Mouse (Mus musculus) spleen, adult 2 months (tissue): Measurements from ENCODE around the gene Cpm. TPM values are rescaled to one million over a fixed set of nuclear protein-coding genes. Genes with fewer than 3 reads are reported as not detected.

Experiments
- DNase-seq, 2 experiments: peaks; one replicate each; pipeline versions ENCODE4 v3.0.0 to v3.0.0-alpha.2; 2012 to 2021; ENCODE audit warnings: low spot score in 2 of 2, low read depth in 1 of 2
- H3K27ac ChIP-seq: fragments of 200-500 bp; 2 replicates; pipeline ENCODE4 v1.5.1; 2012; ENCODE audit warnings: low read length, inconsistent platforms; ENCODE audit not compliant: insufficient read depth
- H3K27me3 ChIP-seq: fragments of 200-500 bp; 2 replicates; pipeline ENCODE4 v1.6.1; 2012; ENCODE audit warnings: mild to moderate bottlenecking, moderate library complexity, low read length, inconsistent platforms; ENCODE audit not compliant: control insufficient read depth, insufficient read depth
- H3K36me3 ChIP-seq: fragments of 200-500 bp; 2 replicates; pipeline ENCODE4 v1.6.1; 2012; ENCODE audit warnings: mild to moderate bottlenecking, low read length, inconsistent platforms; ENCODE audit not compliant: control insufficient read depth, insufficient read depth
- H3K4me1 ChIP-seq: fragments of 200-500 bp; 2 replicates; pipeline ENCODE4 v1.6.1; 2011; ENCODE audit warnings: inconsistent platforms; ENCODE audit not compliant: control insufficient read depth, insufficient read depth, insufficient read length
- H3K4me3 ChIP-seq: fragments of 200-500 bp; 2 replicates; pipeline ENCODE4 v1.5.1; 2011; ENCODE audit warnings: mild to moderate bottlenecking, inconsistent platforms; ENCODE audit not compliant: insufficient read depth, insufficient read length; ENCODE audit errors: extremely low read depth
- CTCF ChIP-seq: fragments of 200-500 bp; IDR thresholded peaks from 2 replicates; pipeline ENCODE4 v1.5.1; 2011; ENCODE audit warnings: mild to moderate bottlenecking, inconsistent platforms; ENCODE audit not compliant: insufficient read depth, insufficient read length, insufficient replicate concordance; ENCODE audit errors: extremely low read depth
- POLR2A ChIP-seq: fragments of 200-500 bp; IDR thresholded peaks from 2 replicates; pipeline ENCODE4 v1.6.1; 2011; ENCODE audit warnings: low read depth, low read length, inconsistent platforms
- WGBS: fragments of 180-500 bp; shearing (Covaris S2); methylation state at CpG from one replicate; pipeline ENCODE4 v1.1.7; 2018; 5-methylcytosine and 5-hydroxymethylcytosine counted together
- polyA plus RNA-seq: library from polyadenylated mRNA; depleted of rRNA; stranded (reverse); fragments of >200 nt; gene quantifications from 2 replicates; pipeline ENCODE4 v1.2.3, GENCODE M21; 2012

The Cpm gene
- polyA plus RNA-seq, 1 experiment = 10.1 TPM

DNA sequence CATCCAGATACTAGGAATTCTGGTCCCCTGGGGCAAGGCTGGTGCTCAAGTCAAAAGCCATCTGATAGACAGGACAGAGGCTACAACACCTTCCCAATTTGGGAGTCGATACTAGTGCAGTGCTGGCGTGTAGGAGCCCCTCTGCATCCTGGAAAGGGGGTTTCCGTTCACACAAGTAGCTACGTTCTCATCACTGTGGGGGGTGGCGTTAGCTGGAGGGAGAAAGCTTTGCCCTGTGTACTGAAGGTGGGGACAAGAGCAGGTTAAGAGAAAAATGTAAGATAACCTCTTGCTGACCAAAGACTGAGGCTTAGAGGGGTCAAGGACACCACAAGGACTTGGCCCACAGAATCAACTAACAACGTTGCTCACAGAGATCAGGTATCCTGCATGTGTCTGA, 14.0 kb downstream of the Cpm start:
- TF ChIP-seq CTCF (no peak), POLR2A (no peak)
- 87% methylated on average over 6 of the region's 6 CpGs for WGBS
- H3K4me3 ChIP-seq = no peak overlapping the region
- no peak for DNase-seq
- no peak overlapping the region for H3K27ac ChIP-seq
- peaks cover 11% of the 10 kb centered on the region; the same call in 1 of the 2 replicates for H3K4me1 ChIP-seq
- no peaks in the 10 kb centered on the region for H3K36me3 ChIP-seq
- H3K27me3 ChIP-seq = no peaks in the 10 kb centered on the region

DNA sequence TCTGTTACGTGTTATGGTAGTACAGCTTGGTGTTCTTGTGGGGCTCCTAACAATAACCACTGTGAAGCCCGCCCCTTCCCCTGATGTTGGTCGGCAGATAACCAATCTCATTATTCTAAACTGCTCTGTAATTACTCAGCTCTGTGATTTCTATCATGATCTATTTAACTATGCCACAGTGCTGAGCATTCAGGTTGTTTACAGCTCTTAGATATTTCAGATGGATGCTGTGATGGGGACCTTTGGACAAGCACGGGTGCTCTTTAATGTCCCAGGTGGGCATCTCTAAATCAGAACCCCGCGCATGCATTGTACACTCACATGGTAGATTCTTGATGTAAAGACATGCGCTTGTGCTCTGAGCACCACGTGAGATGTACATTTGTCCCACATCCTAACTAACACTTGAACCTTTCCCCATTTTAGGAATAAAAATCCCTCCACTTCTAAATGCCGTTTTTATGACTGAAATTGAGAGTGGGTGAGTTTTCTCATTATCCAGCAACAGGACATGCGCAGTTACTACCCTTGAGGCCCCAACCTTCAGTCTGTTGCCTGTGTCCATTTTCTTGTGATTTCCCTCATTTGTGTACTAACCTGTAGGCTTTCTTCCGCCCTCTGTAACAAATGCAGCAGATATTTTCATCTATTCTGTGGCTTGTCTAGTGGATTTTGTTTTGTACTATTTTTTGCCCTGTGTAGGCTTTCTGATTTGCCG, 14.6 kb downstream of the Cpm start:
- H3K27ac ChIP-seq = no peak overlapping the region
- no peaks in the 10 kb centered on the region for H3K36me3 ChIP-seq
- no peaks in the 10 kb centered on the region for H3K27me3 ChIP-seq
- DNase-seq = no peak
- TF ChIP-seq CTCF (no peak), POLR2A (no peak)
- no peak overlapping the region for H3K4me3 ChIP-seq
- 89% methylated on average over 12 of the region's 12 CpGs for WGBS
- H3K4me1 ChIP-seq = peaks cover 11% of the 10 kb centered on the region; the same call in 1 of the 2 replicates

DNA sequence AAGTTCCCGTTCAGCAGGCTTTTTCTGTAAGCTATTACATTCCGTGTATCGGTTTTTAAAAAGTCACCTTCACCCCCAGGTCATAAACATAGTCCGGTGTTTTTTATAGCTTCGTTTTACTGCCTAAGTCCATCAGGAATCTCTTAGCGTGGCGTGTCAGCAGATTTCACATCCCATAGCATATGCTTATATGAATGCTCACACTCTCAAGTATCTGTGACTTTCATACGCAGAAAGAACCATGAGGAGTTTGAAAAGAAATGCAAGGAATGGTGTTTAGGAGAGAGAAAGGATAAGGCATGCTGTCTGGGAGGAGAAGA, 15.1 kb downstream of the Cpm start:
- H3K27me3 ChIP-seq = no peaks in the 10 kb centered on the region
- DNase-seq = no peak
- WGBS = 93% methylated on average over 8 of the region's 8 CpGs
- no peak overlapping the region for H3K4me3 ChIP-seq
- H3K27ac ChIP-seq = no peak overlapping the region
- peaks cover 11% of the 10 kb centered on the region; the same call in 1 of the 2 replicates for H3K4me1 ChIP-seq
- no peak for TF ChIP-seq CTCF
- no peak for TF ChIP-seq POLR2A
- H3K36me3 ChIP-seq = no peaks in the 10 kb centered on the region

DNA sequence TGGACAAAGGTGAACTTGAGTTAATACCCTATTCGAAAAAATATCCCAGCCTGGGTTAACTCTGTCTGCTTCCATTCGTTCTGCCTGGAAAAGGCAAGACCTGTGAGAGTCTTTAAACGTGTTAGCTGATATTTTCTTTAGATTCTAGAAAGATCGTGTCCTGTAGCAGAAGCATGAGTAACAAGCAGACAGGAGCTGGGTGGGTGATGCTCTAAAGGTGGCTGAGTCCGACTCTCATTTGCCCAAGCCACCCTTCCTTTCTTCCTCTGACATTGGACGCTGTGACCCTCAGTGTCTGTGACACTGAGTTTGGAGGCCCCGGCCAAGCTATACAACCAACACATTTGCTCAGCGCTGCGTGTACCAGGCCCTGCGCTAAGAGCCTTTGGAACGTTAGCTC, 15.5 kb downstream of the Cpm start:
- 95% methylated on average over 11 of the region's 11 CpGs for WGBS

DNA sequence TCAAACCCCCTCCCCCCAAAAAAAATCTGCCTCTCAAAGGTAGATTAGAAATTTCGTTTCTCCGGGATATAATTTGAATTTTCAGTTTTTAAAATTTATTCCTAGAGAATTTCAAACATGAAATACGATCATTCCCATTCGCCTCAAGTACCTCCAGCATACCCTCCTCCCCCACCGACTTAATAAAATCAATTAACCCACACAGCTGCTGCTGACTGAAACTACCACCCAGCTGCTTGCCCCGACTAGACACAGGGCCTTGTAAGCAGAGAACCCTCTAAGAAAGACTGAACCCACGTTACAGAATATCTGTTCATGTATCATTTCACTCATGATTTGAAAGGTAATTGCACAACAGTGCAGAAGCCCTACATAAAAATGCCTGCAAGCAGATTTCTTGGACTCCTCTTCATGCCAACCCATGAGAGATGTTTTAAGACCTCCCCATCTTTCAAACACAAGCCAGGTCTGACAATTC, 16.2 kb downstream of the Cpm start:
- Histone ChIP-seq H3K4me1 (peaks cover 3% of the 10 kb centered on the region; the same call in 1 of the 2 replicates), H3K4me3 (no peak overlapping the region), H3K36me3 (no peaks in the 10 kb centered on the region), H3K27ac (no peak overlapping the region), H3K27me3 (no peaks in the 10 kb centered on the region)
- no peak for TF ChIP-seq POLR2A
- no peak for TF ChIP-seq CTCF
- 90% methylated on average over 7 of the region's 7 CpGs for WGBS
- no peak for DNase-seq

More for the DNA sequence above, 15.5 kb downstream of the Cpm start:
- TF ChIP-seq POLR2A (no peak), CTCF (no peak)
- Histone ChIP-seq H3K4me1 (peaks cover 9% of the 10 kb centered on the region; the same call in 1 of the 2 replicates), H3K27ac (no peak overlapping the region), H3K4me3 (no peak overlapping the region), H3K36me3 (no peaks in the 10 kb centered on the region), H3K27me3 (no peaks in the 10 kb centered on the region)
- no peak for DNase-seq

DNA sequence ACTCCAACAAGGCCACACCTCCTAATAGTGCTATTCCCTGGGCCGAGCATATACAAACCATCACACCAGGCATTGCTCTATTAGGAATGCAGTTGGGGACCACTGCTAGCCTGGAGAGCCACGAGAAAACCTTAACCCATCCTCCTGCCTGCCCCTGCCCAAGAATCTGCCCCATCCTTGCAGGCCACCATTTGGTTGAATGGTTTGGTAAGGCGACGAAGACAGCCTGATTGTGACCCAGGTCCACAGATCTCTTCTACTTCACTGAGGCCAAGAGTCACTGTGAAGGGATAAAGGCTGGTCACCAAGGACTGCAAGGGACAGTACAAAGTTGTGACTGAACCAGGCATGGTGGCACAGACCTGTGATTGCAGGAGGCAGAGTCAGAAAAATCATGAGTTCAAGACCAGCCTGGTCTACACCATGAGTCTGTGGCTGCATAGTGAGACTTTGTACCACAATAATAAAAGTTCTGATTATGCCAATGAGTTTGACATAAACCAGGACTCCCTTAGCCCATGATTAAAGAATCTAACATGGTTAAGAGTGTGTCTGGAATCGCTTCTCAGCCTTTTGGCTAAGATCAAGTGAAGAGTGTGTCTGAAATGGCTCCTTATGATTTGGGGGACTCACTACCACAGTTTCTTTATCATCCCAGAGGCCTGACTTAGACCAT, 17.3 kb downstream of the Cpm start:
- WGBS = 91% methylated on average over 5 of the region's 5 CpGs
- TF ChIP-seq CTCF (no peak), POLR2A (no peak)
- H3K27me3 ChIP-seq = no peaks in the 10 kb centered on the region
- no peaks in the 10 kb centered on the region for H3K36me3 ChIP-seq
- no peak overlapping the region for H3K4me3 ChIP-seq
- H3K4me1 ChIP-seq = peaks cover 4% of the 10 kb centered on the region; the same call in 1 of the 2 replicates
- DNase-seq = no peak
- peak overlapping the region; percentile 31; the same call in 1 of the 2 replicates for H3K27ac ChIP-seq

DNA sequence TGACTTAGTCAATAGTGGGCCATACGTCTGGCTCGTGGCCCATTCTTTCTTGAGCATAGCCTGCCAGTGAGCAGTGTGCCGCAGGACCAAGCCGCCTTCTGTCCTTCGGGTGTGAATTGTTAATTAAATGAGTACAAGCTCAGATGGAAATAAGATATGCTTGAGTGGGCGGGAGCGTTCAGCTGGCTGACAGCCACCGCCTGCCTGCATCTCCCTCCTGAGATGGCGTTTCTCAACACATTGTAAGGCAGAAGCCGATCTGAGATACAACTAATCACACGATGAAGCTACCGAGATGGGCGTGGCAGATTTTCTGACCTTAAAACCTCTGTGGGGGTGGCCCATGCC, 17.8 kb downstream of the Cpm start:
- Histone ChIP-seq H3K4me1 (peaks cover 7% of the 10 kb centered on the region; the same call in 1 of the 2 replicates), H3K27me3 (no peaks in the 10 kb centered on the region), H3K4me3 (no peak overlapping the region; the same call in 1 of the 2 replicates), H3K36me3 (no peaks in the 10 kb centered on the region), H3K27ac (peak overlapping the region; percentile 31)
- DNase-seq = peak in 1 of 2 experiments; percentile 59
- TF ChIP-seq CTCF (no peak), POLR2A (no peak)
- 47% methylated on average over 13 of the region's 13 CpGs for WGBS
